Comparison of ENCODE assay signal across 23 mouse cellular contexts in the genomic region with DNA sequence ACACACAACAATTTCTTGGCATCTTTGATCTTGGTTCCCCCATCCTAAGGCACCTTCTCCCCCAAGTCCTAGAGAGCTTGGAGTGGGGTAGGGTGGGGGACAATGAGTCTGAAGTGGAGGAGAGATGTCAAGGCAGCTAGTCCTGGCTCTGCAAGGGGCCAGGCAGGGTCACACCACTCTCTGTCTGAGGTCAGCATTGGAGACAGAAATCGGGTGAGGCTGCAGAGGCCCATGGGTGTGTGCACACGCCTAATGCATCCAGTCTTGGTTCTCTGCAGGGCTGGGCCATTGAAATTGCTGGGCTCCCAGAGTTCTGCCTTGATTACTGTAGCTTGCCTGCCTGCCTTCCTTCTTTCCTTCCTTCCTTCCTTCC. TPM values are rescaled to one million over a fixed set of nuclear protein-coding genes. Genes with fewer than 3 reads are reported as not detected.
A peak's percentile ranks its signal among the peaks of the same experiment; 100 is the strongest.
DNase-seq lines count a peak whose midpoint lies in the region; ATAC-seq lines count a peak whose summit lies in the region.
"Had no signal": no experiment of that assay in that cellular context is flagged by ENCODE, and none has a peak within 500 bp of the region (broad histone marks: within the 10 kb centered on the region; RNA-seq: fewer than 3 reads in every experiment).

No protein-coding gene starts in this region.

- peaks cover 29% of the 10 kb centered on the region for H3K4me1 ChIP-seq in heart, embryonic 12.5 days (replicated peaks)
- no peaks in the 10 kb centered on the region for H3K4me1 ChIP-seq in lung, embryonic 16.5 days (replicated peaks; ENCODE audit: control insufficient read depth, insufficient read depth, low read length)
- H3K4me1 ChIP-seq in heart, embryonic 15.5 days (replicated peaks): peaks cover 18% of the 10 kb centered on the region; the same call in 1 of the 2 replicates
- H3K4me1 ChIP-seq in limb, embryonic 12.5 days (replicated peaks): no peaks in the 10 kb centered on the region; the same call in none of the 2 replicates

- no peak for ATAC-seq in heart, embryonic 12.5 days (ENCODE audit: insufficient number of reproducible peaks, low FRiP score)
- ATAC-seq in lung, embryonic 16.5 days (ENCODE audit: low read depth): peak; percentile 21
- ATAC-seq in heart, embryonic 15.5 days (replicated peaks; ENCODE audit: insufficient number of reproducible peaks, insufficient read depth, low FRiP score, low read depth): no peak
- ATAC-seq in limb, embryonic 12.5 days (ENCODE audit: insufficient number of reproducible peaks, insufficient read depth, low FRiP score, low TSS enrichment, low read depth): no peak
- ATAC-seq: CD4-positive, CD25-positive, alpha-beta regulatory T cell, adult 4 months; hindbrain, embryonic 16.5 days; liver, embryonic 12.5 days had no signal

- 0 out of 2 replicates have a peak, but pooled peaks cover under 1% of the 10 kb centered on the region for H3K36me3 ChIP-seq in heart, embryonic 12.5 days
- H3K36me3 ChIP-seq in lung, embryonic 16.5 days (ENCODE audit: control insufficient read depth, insufficient read depth, low read length): no peaks in the 10 kb centered on the region
- H3K36me3 ChIP-seq in heart, embryonic 15.5 days: no peaks in the 10 kb centered on the region
- peaks cover 7% of the 10 kb centered on the region; the same call in 1 of the 2 replicates for H3K36me3 ChIP-seq in limb, embryonic 12.5 days
- H3K36me3 ChIP-seq: liver, embryonic 12.5 days had no signal

- WGBS in heart, embryonic 12.5 days: 12% methylated on average over 2 of the region's 2 CpGs
- 8% methylated on average over 2 of the region's 2 CpGs for WGBS in lung, embryonic 16.5 days
- 29% methylated on average over 2 of the region's 2 CpGs for WGBS in heart, embryonic 15.5 days
- WGBS in limb, embryonic 12.5 days: 3% methylated on average over 2 of the region's 2 CpGs

- intact Hi-C loops in heart, postnatal 10 days (cut with DNase I): no loop called here

- peak overlapping the region; percentile 89 for H3K4me2 ChIP-seq in heart, embryonic 12.5 days
- H3K4me2 ChIP-seq in lung, embryonic 16.5 days (ENCODE audit: low read depth, low read length): peak overlapping the region; percentile 61
- H3K4me2 ChIP-seq in heart, embryonic 15.5 days: peak overlapping the region; percentile 73
- H3K4me2 ChIP-seq in limb, embryonic 12.5 days: peak overlapping the region; percentile 68
- H3K4me2 ChIP-seq: liver, embryonic 12.5 days had no signal

- H3K27ac ChIP-seq in heart, embryonic 12.5 days (ENCODE audit: poor library complexity, severe bottlenecking): peak overlapping the region; percentile 95
- H3K27ac ChIP-seq in lung, embryonic 16.5 days (ENCODE audit: low read length): peak overlapping the region; percentile 89
- peak overlapping the region; percentile 91 for H3K27ac ChIP-seq in heart, embryonic 15.5 days
- peak overlapping the region; percentile 98 for H3K27ac ChIP-seq in limb, embryonic 12.5 days
- H3K27ac ChIP-seq: liver, embryonic 12.5 days had no signal

- H3K4me3 ChIP-seq in heart, embryonic 12.5 days: peak overlapping the region; percentile 67
- peak overlapping the region; percentile 66 for H3K4me3 ChIP-seq in lung, embryonic 16.5 days (ENCODE audit: low read length)
- peak overlapping the region; percentile 60 for H3K4me3 ChIP-seq in heart, embryonic 15.5 days
- peak overlapping the region; percentile 59 for H3K4me3 ChIP-seq in limb, embryonic 12.5 days (replicated peaks)
- H3K4me3 ChIP-seq: liver, embryonic 12.5 days had no signal

- no peaks in the 10 kb centered on the region for H3K9me3 ChIP-seq in heart, embryonic 12.5 days (replicated peaks)
- no peaks in the 10 kb centered on the region for H3K9me3 ChIP-seq in lung, embryonic 16.5 days (ENCODE audit: control insufficient read depth, low read length)
- no peaks in the 10 kb centered on the region for H3K9me3 ChIP-seq in heart, embryonic 15.5 days (replicated peaks)
- H3K9me3 ChIP-seq in limb, embryonic 12.5 days: no peaks in the 10 kb centered on the region
- H3K9me3 ChIP-seq: liver, embryonic 12.5 days had no signal

- no peak for DNase-seq in heart, postnatal 10 days
- no peak for DNase-seq in lung, adult 18-20 months
- no peak for DNase-seq in right cerebral cortex, postnatal 36 days (ENCODE audit: low spot score in 2 of 2)
- DNase-seq: adrenal gland, postnatal 10 days; cerebellum, adult 2 months; gastrocnemius, postnatal 14 days; kidney, adult 18-20 months; kidney, postnatal 14 days; right cerebral cortex, adult 18-20 months; thymus, postnatal 25 days had no signal

- H3K27me3 ChIP-seq in heart, embryonic 12.5 days (replicated peaks): peaks cover 18% of the 10 kb centered on the region
- H3K27me3 ChIP-seq in lung, embryonic 16.5 days (ENCODE audit: control insufficient read depth, insufficient read depth, low read depth, low read length): peaks cover 42% of the 10 kb centered on the region
- H3K27me3 ChIP-seq in heart, embryonic 15.5 days: peaks cover 12% of the 10 kb centered on the region; the same call in 1 of the 2 replicates
- peaks cover 92% of the 10 kb centered on the region for H3K27me3 ChIP-seq in limb, embryonic 12.5 days

- peak overlapping the region; percentile 92 for H3K9ac ChIP-seq in heart, embryonic 12.5 days
- peak overlapping the region; percentile 89 for H3K9ac ChIP-seq in lung, embryonic 16.5 days (ENCODE audit: low read length)
- H3K9ac ChIP-seq in heart, embryonic 15.5 days: peak overlapping the region; percentile 68
- H3K9ac ChIP-seq in limb, embryonic 12.5 days (replicated peaks): peak overlapping the region; percentile 96
- H3K9ac ChIP-seq: liver, embryonic 12.5 days had no signal

RNA-seq across cellular contexts. Expression of a gene that starts 1.5 kb away (rescaled TPM):
- 42.6 and 45.6 TPM in 2 replicates for polyA plus RNA-seq in heart, embryonic 12.5 days (2016; fragmentation: Nextera tagmentation; extraction: Ambion mirVana)
- total RNA-seq in heart, postnatal 10 days (2021): 10 to 100 TPM; 28.0 to 32.2 TPM
- 53.0 and 58.7 TPM in 2 replicates for polyA plus RNA-seq in lung, embryonic 16.5 days (2015; fragmentation: Nextera tagmentation; extraction: Ambion mirVana)
- polyA plus RNA-seq in heart, embryonic 15.5 days (2015; fragmentation: Nextera tagmentation; extraction: Ambion mirVana): 30.1 and 33.8 TPM in 2 replicates
- 35.6 and 51.2 TPM in 2 replicates for polyA plus RNA-seq in limb, embryonic 12.5 days (2016; fragmentation: Nextera tagmentation; extraction: Ambion mirVana)
- total RNA-seq: left cerebral cortex, adult 8-10 months; megakaryocyte, adult 5-6 weeks; MEL; monocyte, adult 5-6 weeks; neutrophil, adult 5-6 weeks had no signal
- polyA plus RNA-seq: CD4-positive, CD25-positive, alpha-beta regulatory T cell, adult 4 months; cerebellum, adult 2 months; spleen, adult 2 months had no signal
